Mouse (Mus musculus) liver, embryonic 15.5 days (tissue): Measurements from ENCODE around the gene Homer1. TPM values are rescaled to one million over a fixed set of nuclear protein-coding genes. Genes with fewer than 3 reads are reported as not detected.

Experiments used
- ATAC-seq: fragments of 200-750 bp; cut with Nextera tagmentation; 2 replicates; pipeline ENCODE4 v1.8.0; 2017; ENCODE audit warnings: moderate number of reproducible peaks, mild to moderate bottlenecking, moderate library complexity; ENCODE audit not compliant: insufficient read depth
- H3K27ac ChIP-seq: fragments of 300-500 bp; sonication (generic); replicated peaks from 2 replicates; pipeline ENCODE4 v1.5.1; 2015; ENCODE audit warnings: mild to moderate bottlenecking, inconsistent platforms
- H3K27me3 ChIP-seq: fragments of 300-500 bp; sonication (generic); 2 replicates; pipeline ENCODE4 v1.6.1; 2015; ENCODE audit warnings: mild to moderate bottlenecking, inconsistent platforms
- H3K36me3 ChIP-seq: fragments of 300-500 bp; sonication (generic); replicated peaks from 2 replicates; pipeline ENCODE4 v1.6.1; 2015; ENCODE audit warnings: moderate library complexity, mild to moderate bottlenecking, inconsistent platforms
- H3K4me1 ChIP-seq: fragments of 300-500 bp; sonication (generic); replicated peaks from 2 replicates; pipeline ENCODE4 v1.6.1; 2015; ENCODE audit warnings: inconsistent platforms
- H3K4me2 ChIP-seq: fragments of 300-500 bp; sonication (generic); 2 replicates; pipeline ENCODE4 v1.6.1; 2015; ENCODE audit warnings: moderate library complexity, mild to moderate bottlenecking, inconsistent platforms
- H3K4me3 ChIP-seq: fragments of 300-500 bp; sonication (generic); replicated peaks from 2 replicates; pipeline ENCODE4 v1.5.1; 2015; ENCODE audit warnings: mild to moderate bottlenecking, inconsistent platforms
- H3K9ac ChIP-seq: fragments of 300-500 bp; sonication (generic); 2 replicates; pipeline ENCODE4 v1.6.1; 2015; ENCODE audit warnings: moderate library complexity, mild to moderate bottlenecking, inconsistent platforms
- H3K9me3 ChIP-seq: fragments of 300-500 bp; sonication (generic); replicated peaks from 2 replicates; pipeline ENCODE4 v1.6.1; 2016; ENCODE audit warnings: inconsistent platforms
- WGBS: fragments of 180-500 bp; shearing (Covaris S2); methylation state at CpG from one replicate; pipeline ENCODE4 v1.1.7; 2015; ENCODE audit warnings: mixed read lengths; ENCODE audit not compliant: insufficient replicate concordance; 5-methylcytosine and 5-hydroxymethylcytosine counted together
- polyA plus RNA-seq: library from polyadenylated mRNA; unstranded; fragments of >200 nt; fragmentation: Nextera tagmentation; extraction: Ambion mirVana; gene quantifications from 2 replicates; pipeline ENCODE4 v1.2.1, GENCODE M21; 2015

Homer1 gene
- polyA plus RNA-seq, 1 experiment from 2014 or later, result 2.4 TPM

- Histone ChIP-seq H3K4me1 (no peaks in the 10 kb centered on the region), H3K9me3 (no peaks in the 10 kb centered on the region), H3K27me3 (no peaks in the 10 kb centered on the region), H3K4me2 (no peak overlapping the region), H3K36me3 (peaks cover 60% of the 10 kb centered on the region), H3K4me3 (no peak overlapping the region), H3K9ac (no peak overlapping the region), H3K27ac (no peak overlapping the region)
- no peak for ATAC-seq
- WGBS, result 90% methylated on average over 6 of the region's 6 CpGs
These were observed 153.8 kb downstream of the Homer1 start for GRCm38 (mm10) chr13:93453275-93453674.

Other genes with a start within 250 kb of the Homer1 start
- gene Cmya5, start 154.9 kb upstream of the Homer1 start, polyA plus RNA-seq, result 0.07 and 0.12 TPM in 2 replicates
- gene Tent2, start 107.2 kb upstream of the Homer1 start, polyA plus RNA-seq, result 31.7 and 33.8 TPM in 2 replicates
- 2.8 and 3.7 TPM in 2 replicates for gene Jmy, start 200.2 kb downstream of the Homer1 start, polyA plus RNA-seq